Mouse (Mus musculus): ENCODE measurements around the gene Tbc1d2. TPM values are rescaled to one million over a fixed set of nuclear protein-coding genes. Genes with fewer than 3 reads are reported as not detected.
A peak's percentile ranks its signal among the peaks of the same experiment; 100 is the strongest.

Gene Tbc1d2
- total RNA-seq (2015) (8.9 and 10.4 TPM in 2 replicates), total RNA-seq (2017) (8.5 and 11.6 TPM in 2 replicates)

DNA sequence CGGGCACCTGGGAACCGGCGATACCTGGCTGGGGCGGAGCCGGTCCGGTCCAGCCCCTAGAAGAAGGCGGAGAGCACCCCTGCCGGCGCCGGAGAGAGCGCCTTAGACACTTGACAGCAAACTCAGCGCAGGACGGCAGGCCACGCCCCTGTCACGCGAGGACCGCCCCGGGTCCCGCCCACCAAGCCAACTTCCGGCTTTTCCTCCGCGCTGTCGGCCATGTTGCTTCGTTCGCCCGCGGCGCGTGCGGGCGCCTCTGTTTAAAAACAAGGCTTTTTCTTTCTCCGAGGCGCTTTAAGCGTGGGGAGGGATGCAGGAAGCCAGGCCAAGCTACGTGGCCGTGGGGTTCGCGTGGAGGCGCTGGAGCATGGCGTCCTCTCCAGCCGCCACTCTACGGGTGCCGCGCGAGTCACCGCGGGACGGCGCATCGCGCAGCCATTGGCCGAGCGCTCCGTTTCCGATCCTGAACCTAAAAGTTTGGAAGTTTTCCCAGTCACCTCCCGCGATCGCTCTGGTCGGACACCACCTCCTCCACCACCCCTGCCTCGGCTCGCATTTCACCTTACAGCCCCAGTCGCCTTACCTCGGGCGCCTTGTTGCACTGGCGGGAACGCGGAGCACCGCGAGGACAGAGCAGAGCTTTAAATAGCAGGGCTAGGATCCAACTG, at the start of gene Tbc1d2:
TSS of gene Tbc1d2 (minus strand) at position 124 of the 668 bp plus-strand sequence.
- peak; percentile 98 for ATAC-seq (ENCODE audit: poor library complexity, severe bottlenecking)

DNA sequence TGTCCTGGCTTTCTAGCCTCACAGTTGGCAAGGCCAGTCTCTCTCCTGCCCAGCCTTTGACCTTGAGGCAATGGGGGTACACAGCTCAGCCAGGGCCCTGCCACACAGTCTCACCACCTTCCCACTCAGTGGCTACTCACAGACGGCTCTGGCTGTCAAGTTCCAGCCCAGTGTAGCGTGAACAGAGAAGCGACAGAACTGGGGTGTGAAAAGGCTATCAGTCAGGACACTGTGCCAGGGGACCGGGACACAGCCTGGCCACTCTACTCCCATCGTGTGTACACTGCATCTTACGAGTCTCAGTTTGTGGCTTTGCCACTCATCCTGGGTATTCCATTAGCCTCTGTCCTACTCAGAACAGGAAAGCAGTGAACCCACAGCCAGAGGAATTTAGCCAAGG, 46.5 kb upstream of the Tbc1d2 start:
- no peak for ATAC-seq (ENCODE audit: poor library complexity, severe bottlenecking)

DNA sequence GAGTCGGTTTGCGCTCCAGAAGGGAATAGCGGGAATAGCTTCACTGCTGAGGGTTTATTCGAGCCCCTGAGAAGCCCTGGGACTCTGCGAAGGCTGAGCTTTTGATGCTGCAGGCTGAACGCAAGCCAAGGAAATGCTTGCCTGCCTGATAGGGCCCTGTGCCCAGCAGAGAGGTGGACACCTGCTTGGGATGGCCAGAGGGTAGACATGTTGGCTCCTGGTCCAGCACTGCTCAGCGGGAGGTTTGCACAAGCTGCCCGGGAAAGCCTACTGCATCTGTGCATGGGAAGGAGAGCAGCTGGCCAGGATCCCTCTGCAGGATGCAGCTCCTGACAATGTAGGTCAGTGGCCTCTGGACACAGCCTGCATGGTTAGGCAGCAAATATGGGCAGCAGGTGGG, 40.6 kb upstream of the Tbc1d2 start:
- ATAC-seq (ENCODE audit: poor library complexity, severe bottlenecking): no peak

DNA sequence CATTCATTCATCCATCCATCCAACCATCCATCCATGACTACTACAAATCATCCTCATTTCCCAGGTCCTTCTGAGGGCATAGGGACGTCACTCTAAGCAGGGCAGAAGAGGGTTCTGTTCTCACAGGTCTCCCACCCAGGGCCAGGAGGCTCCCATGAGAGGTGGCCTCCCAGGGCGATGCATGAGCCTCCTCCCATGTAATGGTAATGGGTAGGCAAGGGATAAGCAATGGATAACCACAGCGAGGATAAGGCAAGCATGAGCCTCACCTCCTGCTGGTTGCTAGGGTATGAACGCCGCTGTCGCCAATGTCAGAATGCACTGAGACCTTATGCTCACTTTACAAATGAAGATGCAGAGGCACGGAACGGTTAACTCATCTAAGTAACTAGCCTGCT, 40.0 kb upstream of the Tbc1d2 start:
- no peak for ATAC-seq (ENCODE audit: poor library complexity, severe bottlenecking)

DNA sequence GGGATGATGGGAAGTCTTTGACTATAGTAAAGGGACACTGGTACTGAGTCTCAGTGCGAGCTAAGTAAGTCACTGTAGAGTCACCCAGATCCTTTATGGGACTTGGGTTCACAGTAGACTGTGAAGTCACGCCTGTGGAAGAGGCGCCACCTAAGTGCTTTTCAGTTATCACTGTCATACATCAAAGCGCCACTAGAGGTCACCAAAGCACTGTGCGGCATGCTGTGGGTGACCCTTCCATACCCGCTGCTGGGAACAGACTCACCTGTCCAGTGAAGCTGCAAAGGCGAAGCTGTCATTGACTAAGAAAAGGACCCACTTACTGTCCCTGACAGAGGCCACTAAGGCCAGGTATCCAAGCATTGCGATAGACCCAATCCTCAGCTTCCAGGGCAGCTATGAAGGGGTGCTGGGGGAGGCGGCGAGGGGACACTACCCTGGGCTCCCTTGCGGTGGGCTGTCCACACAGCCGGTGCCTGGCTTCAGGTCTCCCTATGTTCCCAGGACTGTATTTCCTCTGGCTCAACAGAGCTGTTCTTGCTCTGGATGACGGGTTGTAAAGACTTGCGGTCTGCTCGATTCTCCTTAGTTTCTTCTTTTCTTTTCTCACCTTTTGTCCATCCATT, 39.5 kb upstream of the Tbc1d2 start:
- peak; percentile 91 for ATAC-seq (ENCODE audit: poor library complexity, severe bottlenecking)

DNA sequence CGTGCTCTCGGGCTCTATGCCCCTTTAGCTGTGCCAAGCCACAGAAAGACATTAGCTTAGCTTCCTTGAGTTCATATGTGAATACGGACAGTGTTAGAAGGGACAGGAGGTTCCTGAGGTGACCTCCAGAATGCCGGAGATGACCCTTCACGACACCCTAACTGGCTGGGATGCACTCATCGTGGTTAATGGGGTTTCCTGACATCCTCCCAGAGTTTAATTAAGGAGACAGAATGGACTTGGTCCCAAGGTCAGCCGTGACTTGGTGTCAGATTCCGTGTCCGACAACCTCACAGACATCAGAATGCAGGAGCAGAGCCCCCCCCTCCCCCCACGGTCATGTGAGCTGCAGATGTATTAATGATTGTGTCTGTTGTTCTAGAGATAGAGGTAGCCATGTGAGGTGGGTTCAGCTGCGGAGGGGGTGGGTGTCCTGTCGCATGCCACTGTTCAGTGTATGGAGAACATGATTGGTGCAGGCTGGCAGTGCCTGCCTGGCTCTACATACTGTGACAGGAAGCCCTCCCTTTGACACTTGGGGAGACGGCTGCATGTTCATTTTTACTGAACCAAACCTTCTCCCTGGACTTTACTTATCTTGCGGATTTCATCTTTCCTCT, 38.3 kb upstream of the Tbc1d2 start:
- ATAC-seq (ENCODE audit: poor library complexity, severe bottlenecking): no peak

DNA sequence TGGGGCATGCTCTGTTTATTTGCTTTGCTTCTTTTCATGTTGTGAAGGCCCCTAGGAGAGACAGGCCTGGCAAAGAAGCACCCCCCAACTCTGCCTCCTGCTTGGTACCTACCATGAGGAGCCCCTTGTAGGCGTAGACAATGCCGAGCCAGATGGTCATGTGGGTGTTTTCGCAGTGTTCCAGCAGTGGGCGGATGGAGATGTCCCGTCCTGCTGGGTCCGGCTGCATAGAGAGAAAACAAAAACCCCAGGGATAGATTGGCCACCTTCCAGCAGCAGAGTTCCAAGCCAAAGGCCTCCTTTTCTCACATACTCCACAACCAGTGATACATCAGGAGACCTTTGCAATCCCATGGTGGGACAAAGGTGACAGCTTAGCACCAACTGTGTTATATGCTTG, 34.2 kb upstream of the Tbc1d2 start:
- no peak for ATAC-seq (ENCODE audit: poor library complexity, severe bottlenecking)

DNA sequence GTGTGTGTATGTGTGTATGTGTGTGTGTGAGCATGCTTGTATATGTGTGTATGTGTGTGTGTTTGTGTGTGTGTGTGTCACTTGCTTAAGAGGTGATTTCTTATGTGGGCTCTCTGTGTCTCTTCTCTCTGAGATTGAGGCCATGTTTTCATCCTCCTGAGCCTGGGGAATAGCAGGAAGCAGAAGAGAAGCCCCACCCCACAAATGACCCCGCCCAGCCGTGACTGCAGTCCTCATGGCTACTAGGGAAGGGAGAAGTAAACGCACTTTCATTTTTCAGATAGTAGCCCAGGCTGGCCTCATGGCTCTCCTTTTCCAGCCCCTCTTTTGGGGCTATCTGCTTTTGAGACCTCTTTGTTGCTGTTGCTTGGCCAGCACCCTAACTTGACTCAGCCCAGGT, 26.6 kb upstream of the Tbc1d2 start:
- ATAC-seq (ENCODE audit: poor library complexity, severe bottlenecking): peak; percentile 33

DNA sequence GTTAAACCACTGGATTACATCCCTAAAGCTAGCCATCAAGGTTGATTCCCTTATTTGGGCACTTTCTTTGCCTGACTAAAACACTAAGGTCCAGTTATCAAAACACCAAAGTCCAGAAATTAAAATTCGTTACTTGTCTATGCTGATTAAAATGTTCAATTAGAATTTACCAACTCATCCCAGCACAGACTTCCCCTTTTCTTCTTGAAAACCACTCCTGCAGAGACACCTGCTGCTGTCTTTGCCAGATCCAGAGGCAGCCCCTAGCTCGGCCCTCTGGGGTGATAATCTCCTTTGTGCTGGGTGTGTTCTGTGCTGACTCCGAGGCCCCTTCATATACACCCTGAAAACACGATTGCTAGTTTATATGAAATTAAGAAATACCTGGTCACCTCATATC, 26.0 kb upstream of the Tbc1d2 start:
- ATAC-seq (ENCODE audit: poor library complexity, severe bottlenecking): peak; percentile 38; the same call in 1 of the 2 replicates

DNA sequence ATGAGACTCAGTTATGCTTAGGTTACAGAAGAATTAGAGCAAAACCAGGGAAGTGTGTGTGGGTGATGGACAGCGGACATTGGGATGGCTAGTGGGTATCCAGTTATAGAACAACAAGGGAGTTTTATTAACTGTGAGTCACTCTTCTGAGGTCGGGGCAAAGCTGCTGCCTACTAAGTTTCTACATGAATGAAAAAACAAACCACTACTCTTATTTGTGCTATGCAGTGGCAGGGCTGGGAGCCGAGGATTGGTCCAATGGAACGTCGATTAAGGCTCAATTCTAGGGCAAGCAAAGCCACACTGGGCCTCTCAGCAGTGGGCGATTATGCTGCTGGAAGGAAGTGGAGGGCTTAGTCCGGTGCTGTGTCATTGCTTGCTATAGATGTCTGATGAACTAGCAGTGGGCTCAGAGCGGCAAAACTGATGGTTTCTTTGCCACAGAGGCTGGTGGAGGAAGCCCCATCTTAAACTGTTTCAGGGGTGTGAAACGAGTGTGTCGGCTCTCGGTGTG, 25.3 kb upstream of the Tbc1d2 start:
- ATAC-seq (ENCODE audit: poor library complexity, severe bottlenecking): no peak

DNA sequence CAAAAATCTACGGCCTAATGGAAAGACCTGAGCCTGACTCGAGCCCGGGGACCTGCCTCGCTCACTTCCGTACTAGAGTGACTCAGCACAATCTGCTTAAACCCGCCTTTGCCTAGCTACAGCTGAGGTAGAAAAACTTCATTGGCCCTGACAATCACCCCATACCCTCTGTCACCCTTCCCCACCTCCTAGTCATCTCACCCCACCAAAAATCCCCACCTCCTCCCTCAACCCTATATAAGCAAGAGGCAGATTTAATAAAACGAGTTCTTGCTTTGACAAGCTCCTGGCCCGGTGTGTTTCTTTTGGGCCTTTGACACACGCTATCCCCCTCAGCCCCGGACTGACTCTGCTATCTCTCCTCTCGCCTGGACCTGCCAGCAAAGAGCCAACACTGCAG, 18.6 kb upstream of the Tbc1d2 start:
- peak; percentile 73 for ATAC-seq (ENCODE audit: poor library complexity, severe bottlenecking)

DNA sequence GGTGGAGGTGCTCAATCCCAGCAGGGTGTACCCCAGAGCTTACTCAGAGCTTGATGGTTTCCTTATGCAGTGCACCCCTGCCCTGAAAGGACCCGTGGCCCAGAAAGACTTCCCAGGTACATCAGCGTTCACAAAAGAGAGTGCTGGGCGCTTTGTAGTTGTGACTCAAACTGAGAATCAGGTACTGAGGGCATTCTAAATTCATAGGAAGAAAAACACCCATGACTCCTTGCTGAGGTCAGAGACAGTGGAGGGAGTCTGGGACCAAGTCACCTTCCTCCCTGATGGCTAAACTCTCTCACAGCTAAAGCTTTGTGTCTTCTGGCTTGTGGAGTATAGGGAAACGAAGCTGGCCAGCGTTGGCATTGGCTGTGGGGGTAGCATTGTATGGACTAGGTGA, 16.4 kb upstream of the Tbc1d2 start:
- no peak for ATAC-seq (ENCODE audit: poor library complexity, severe bottlenecking)

DNA sequence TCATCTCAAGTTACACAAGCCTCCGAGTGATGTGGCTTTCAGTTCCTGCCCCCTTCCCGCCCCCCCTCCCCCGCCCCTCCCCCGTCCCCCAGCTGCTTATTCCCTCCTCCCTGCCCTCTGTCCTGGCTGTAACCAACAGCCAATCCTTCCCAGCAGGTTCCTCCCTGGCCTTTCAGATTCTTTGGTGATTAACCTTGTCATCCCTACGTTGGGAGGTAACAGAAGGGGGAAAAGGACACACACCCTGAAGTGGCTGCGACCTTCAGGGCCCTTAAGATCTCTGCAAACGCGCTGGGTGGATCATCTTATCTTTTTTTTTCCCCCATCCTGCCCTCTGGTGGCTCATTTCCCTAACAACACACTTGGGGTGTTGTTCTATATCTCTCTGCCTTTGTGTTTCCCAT, 15.4 kb upstream of the Tbc1d2 start:
- peak; percentile 31 for ATAC-seq (ENCODE audit: poor library complexity, severe bottlenecking)

DNA sequence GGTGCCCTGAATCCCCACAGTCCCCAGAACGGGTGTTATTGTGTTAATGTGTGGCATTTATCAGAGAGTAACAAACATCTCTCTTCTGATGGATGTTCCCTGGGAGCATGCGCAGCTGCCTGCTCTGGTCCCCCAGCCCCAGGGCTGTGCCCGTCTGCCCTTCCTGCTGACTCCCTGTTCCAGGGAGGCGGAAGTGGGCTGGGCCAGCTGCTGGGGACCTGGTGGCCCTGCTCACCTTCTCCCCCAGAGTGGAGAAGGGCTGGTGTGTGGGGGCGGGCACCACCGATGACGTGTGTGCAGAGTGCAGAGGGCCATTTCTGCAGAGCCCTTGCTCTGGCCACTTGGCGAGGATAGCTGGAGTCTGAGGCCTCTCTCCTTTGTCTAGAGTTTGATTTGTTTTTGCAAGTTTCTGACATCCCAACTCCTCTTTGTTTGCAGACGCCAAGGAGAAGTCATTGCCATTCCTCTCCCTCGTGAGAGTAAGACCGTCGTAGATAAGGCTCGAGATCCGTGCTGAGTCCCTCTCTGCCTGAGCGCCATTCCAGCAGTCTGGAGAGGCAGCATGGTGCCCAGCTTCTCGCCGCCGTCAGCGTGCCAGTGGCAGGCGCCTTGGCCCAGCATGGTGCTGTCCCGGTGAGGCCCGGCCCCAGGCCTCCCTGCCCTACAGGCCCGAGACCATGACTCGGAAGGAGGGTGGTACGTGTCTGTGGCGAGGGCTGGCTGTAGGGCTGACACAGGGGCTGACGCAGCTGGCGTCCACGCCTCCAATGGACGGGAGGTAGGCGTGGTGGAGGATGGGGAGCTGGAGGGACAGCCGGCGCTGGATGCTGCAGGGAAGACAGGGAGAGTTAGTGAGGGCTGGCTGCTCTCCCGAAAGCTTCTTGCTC, 14.4 kb upstream of the Tbc1d2 start:
- peak; percentile 71 for ATAC-seq (ENCODE audit: poor library complexity, severe bottlenecking)

DNA sequence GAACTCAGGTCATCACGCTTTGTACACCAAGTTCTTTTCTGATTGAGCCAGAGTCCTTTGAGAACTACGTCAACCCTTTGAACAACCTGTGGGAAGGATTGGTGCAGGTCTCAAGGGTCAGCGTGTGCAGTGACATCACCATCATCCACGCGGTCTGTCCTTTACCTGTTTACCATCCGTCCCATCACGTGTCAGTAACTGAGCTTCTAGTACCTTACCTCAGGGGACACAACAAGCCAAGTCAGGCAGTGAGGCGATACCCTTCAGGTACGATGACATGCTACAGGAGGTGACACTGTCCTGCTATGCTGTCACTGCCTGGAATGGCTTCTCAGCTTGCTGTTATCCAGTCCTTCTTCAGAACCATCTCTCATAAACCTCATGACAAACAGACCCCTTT, 11.4 kb upstream of the Tbc1d2 start:
- ATAC-seq (ENCODE audit: poor library complexity, severe bottlenecking): no peak

DNA sequence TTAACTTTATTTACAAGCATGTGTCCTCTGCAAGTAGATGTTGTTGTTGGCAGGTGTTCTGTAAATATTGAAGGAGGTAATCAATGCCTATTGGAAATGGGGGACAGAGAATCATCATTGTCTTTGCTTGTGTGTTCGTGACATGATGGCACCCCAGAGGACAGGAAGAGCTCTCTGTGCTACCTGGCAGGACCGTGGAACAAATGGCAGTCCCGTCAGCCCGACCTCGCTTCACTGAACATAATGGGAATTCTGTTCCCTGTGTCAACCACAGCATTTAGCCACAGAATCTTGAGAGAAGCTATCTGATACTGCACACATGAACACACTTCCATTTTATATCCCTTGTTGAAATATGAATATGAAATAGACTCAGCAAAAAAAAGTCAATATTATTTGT, 8.9 kb upstream of the Tbc1d2 start:
- no peak for ATAC-seq (ENCODE audit: poor library complexity, severe bottlenecking)

DNA sequence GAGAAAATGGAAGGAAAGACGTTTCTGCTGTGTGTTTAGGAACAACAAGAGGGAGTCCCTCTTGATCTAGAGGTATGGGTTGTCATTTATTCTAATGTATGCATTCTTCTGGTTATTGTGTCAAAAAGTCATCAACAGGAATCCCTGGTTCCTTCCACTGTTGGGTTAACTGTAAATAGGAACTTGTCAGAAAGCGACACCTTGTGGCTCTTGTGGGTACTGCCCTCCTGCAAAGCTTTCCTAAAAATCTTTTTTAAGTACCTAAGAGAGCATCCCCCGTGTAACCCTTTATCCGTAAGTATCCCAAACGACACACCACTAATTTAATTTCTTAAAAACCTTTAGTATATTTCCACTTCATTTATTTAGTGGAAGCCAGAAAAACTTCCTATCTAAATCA, 7.1 kb upstream of the Tbc1d2 start:
- ATAC-seq (ENCODE audit: poor library complexity, severe bottlenecking): peak; percentile 90

DNA sequence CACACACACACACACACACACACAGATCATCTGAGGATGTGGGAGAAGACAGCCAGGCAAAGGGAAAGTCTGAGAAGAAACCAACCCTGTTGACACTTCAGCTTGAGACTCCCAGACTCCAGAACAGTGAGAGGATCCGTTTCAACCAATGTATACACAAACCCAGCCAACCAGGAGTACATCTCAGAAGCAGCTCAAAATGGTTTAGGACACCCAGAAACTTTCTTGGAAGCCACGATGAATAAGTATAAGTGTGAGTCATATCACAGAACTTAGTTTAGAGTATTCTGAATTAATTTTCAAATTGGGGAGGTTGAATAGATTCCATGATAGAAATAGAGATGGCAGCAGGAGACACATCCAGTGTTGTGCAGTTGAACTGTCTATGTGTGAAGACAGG, 5.9 kb upstream of the Tbc1d2 start:
- no peak for ATAC-seq (ENCODE audit: poor library complexity, severe bottlenecking)

DNA sequence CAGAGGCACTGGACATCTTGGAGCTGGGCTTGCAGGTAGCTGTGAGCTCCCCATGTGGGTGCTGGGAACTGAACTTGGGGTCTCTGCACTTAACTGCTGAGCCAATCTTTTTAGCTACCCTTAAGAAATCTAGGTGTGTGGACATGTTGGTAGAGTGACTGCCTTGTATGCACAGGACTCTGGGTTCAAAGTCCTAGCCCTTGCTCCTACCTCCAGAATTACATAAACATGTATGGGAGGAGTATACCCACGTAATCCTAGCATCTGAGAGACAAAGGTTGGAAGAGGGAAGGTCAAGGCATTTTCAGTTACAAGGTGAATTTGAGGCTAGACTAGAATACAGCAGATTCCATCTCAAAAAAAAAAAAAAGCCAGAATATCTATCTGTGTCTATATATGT, 5.3 kb upstream of the Tbc1d2 start:
- no peak for ATAC-seq (ENCODE audit: poor library complexity, severe bottlenecking)

DNA sequence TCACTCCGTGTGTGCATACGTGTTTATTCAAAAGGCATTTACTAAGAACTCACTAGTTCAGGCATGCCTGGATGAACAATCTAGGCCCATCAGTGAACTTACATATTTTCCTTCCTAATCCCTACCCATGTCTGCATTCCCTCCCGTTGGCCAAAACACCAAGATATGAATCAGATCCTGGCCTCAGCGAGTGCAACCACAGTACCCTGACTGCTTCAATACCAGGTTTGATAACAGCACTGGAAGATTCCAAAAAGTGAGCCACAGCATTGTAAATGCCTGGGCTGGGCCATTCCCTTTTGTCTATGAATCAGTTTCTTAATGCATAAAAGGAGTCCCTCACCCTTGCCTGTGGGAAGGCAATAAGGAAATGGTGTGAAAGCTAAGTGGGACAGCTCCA, 848 bp downstream of the Tbc1d2 start:
- no peak for ATAC-seq (ENCODE audit: poor library complexity, severe bottlenecking)

DNA sequence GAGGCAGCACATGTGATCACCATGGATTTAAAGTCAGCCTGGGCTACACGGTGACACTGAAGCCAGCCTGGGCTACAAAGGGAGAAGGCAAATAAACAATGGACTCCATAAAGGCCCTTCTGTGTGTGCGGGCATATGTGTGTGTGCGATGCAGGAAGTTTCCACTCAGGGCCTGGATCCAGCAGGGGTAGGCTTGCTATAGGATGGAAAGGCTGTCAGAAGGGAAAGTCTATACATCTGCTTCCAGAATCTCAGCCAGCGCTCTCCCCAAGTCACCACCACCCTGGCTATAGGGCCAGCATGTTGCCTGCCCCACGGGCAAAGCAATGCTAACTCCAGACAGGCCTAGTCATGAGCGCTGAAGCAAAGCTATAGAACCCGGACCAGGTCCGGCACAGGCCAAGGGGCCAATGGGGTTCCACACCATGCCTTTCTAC, 6.3 kb downstream of the Tbc1d2 start:
- 0 out of 2 replicates have a peak, but pooled peaks have one; percentile 3 for ATAC-seq (ENCODE audit: poor library complexity, severe bottlenecking)

All from megakaryocyte, adult 5-6 weeks (primary cell).